Mouse (Mus musculus) gastrocnemius, adult 2 months (tissue): Measurements from ENCODE around the gene Cic. TPM values are rescaled to one million over a fixed set of nuclear protein-coding genes. Genes with fewer than 3 reads are reported as not detected.
A peak's percentile ranks its signal among the peaks of the same experiment; 100 is the strongest.

Experiments used
- DNase-seq: peaks from one replicate; pipeline ENCODE4 v3.0.0; 2022
- H3K27ac ChIP-seq: fragments of 200-600 bp; 2 replicates; pipeline ENCODE4 v1.8.1; 2022; ENCODE audit warnings: mild to moderate bottlenecking
- H3K4me3 ChIP-seq: fragments of 200-600 bp; 2 replicates; pipeline ENCODE4 v1.8.1; 2022; ENCODE audit warnings: mild to moderate bottlenecking, moderate library complexity
- CTCF ChIP-seq: fragments of 200-600 bp; IDR thresholded peaks from 2 replicates; pipeline ENCODE4 v1.8.1; 2022; ENCODE audit warnings: antibody characterized with exemption, mild to moderate bottlenecking, moderate library complexity
- intact Hi-C: fragments of 180-260 bp; cut with DNase I; formaldehyde crosslinking; loops from one replicate; pipeline ENCODE4 v1.15.1; 2025
- total RNA-seq, 2 experiments: library from RNA; stranded (reverse); gene quantifications; 2 replicates each; pipeline ENCODE4 v1.2.3; 2021

Gene Cic
- total RNA-seq, 2 experiments from 2014 or later, result 37.0 to 40.4 TPM

DNA sequence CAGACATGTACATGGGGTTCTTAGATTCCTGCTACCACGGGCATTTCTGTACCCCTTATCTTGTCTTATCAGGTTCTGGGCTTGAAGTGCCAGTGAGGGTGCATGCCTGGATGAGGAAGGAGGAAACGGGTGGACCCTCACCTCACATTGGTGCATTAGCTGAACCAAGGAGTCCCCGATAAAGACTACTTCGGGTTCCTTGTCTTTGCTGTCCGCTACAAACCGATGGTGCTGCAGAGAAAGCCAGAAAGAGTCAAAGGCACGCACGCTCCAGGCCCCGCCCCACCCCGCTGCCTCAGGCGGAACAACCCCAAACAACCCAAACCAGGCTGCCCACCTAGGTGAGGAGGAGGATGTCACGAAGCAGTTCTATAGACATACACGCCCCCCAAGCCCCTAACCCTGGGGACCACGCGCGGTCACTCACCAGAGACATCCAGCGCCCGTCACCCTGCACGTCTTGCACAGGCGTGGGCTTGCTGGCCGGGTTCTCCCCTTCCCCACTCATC lies 29.5 kb downstream of the Cic start:
- Histone ChIP-seq H3K4me3 (peak overlapping the region; percentile 79), H3K27ac (peak overlapping the region; percentile 77; the same call in 1 of the 2 replicates)
- intact Hi-C loops, result no loop called here
- DNase-seq, result peak; percentile 39
- TF ChIP-seq CTCF, result no peak

DNA sequence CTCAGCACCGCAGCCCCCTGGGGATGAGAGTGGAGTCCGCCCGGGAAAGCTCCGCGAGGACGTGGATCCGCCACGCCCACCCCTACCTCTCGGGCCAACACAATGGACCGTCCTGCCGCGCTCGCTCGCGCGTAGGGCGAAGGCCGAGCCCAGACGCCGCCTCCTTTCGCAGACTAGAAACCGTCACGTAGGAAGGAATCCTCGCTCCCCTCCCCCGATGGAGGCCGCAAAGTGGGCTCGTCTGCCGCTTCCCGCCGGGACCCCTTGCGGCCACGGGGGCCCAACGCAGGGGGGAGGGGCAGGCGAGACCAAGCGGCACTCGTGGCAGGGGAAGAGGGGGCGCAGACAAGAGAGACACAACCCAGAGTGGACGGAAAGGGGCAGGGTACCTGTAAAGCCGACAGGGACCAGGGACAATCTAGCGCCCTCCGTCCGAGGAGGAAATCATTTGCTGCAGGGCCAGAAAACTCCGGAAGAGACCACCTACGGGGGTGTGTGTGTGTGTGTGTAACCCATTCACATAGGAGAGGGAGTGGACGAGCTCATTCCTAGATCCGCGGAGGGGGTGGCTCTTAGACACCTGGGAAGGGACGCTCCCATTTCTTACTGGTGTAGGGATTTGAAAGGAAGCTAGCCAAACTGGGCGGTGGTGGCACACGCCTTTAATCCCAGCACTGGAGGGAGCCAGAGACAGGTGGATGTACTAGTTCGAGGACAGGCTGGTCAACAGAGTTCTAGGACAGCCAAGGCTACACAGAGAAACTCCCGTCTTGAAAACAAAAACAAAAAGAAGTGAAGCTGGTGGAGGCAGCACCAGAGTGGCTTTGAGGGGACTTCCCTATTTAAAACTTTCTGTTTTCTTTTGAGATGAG lies 30.2 kb downstream of the Cic start, which contains the start of gene Pafah1b3:
TSS of gene Pafah1b3 (minus strand) at position 533 of the 872 bp plus-strand sequence.
- Histone ChIP-seq H3K4me3 (peak within 1 kb of the TSS; percentile 79), H3K27ac (peak within 1 kb of the TSS; percentile 77)
- peak; percentile 64 for DNase-seq
- peak; percentile 27; the same call in 1 of the 2 replicates for TF ChIP-seq CTCF
- intact Hi-C loops, result no loop called here

DNA sequence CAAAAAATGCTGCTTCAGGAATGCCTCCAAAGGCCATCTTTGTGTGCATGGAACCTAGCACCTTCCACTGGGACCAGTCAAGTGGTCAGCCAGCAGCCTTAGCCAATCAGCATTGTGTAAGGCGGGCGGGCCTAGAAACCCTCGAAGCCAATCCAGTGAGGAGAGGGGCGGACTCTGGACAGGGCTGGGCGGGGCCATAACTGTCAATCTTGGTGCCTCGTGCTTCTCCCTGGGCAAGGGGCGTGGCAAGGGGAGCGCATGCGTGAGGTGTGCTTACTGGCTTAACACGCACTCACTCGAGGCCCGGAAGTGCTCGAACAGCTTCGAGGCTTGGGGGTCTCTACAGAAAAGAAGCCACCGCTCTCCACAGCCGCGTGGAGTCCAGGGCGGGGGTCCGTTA lies 33.6 kb downstream of the Cic start, which contains the start of gene Prr19:
TSS of gene Prr19 (plus strand) at position 349 of the 400 bp plus-strand sequence.
- H3K4me3 ChIP-seq, result no peak within 1 kb of the TSS
- no peak within 1 kb of the TSS for H3K27ac ChIP-seq
- TF ChIP-seq CTCF, result no peak
- intact Hi-C loops, result no loop called here
- peak; percentile 29 for DNase-seq

DNA sequence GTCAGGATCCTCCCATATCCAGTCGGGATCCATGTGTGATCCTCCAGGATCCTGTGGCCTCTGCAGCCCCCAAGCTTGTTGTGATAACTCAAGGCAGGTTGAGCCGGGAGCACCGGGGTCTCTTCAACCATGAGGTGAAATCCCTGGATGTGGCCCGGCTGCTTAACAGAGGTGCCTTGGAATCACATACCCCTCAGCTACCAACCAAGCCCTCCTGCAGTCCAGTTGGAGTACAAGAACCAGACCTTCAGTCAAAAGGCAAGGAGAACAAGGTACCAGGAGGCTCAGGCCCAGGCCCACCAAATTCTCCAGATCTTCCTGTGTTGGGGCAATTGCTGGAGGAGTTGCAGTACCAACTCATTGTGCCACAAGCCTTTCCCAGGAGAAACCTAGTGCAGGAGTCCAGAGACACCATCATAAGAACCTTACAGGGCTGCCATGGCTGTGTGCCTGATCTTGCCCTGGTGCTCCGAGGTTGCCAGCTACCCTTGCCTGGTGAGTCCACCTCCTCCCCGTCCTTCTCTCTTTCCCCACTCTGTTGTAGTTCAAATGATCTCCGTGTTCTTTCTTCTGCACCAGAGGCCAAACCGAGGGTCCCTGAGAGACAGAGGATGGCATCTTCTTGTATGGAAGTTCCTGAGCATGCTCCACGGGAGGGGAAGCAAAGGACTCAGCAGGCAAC lies 35.6 kb downstream of the Cic start:
- peak; percentile 13 for DNase-seq
- intact Hi-C loops, result no loop called here
- H3K4me3 ChIP-seq, result no peak overlapping the region
- TF ChIP-seq CTCF, result no peak
- H3K27ac ChIP-seq, result no peak overlapping the region

DNA sequence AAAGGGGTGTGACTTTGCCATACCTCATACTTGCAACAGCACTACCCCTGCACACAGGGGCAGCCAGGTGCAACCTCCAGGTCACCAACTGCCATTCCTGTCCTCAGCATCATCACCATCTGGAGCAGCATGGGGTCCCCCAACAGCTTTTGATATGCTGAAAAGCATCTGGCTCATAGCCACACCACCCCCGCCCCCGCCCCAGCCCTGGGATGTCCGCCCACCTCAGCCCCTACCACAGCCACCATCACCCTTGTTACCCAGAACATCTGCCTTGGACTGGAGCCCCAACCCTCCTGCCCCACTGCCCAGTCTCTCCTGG lies 36.1 kb downstream of the Cic start:
- DNase-seq, result peak; percentile 12
- H3K4me3 ChIP-seq, result no peak overlapping the region
- intact Hi-C loops, result no loop called here
- TF ChIP-seq CTCF, result no peak
- no peak overlapping the region for H3K27ac ChIP-seq

DNA sequence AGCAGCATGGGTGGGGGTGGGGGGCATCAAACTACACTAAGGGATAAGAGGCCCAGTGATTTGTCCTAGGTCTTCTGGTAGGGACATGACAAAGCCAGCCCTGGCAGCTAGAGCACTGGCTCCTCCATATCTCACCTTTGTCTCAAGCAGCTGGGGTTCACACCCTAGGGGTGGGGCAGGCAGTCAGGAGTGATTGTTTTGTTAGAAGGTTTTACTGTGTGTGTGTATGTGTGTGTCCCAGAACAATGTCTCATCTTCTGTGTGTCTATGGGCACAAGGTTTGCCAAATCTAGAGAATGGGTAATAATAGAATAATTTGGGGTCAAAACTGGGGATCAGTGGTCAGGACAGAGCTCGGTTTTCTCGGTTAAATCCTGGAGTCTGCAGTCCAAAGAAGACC lies 38.0 kb downstream of the Cic start:
- no peak for TF ChIP-seq CTCF
- H3K27ac ChIP-seq, result no peak overlapping the region
- intact Hi-C loops, result no loop called here
- H3K4me3 ChIP-seq, result peak overlapping the region; percentile 73
- DNase-seq, result no peak

DNA sequence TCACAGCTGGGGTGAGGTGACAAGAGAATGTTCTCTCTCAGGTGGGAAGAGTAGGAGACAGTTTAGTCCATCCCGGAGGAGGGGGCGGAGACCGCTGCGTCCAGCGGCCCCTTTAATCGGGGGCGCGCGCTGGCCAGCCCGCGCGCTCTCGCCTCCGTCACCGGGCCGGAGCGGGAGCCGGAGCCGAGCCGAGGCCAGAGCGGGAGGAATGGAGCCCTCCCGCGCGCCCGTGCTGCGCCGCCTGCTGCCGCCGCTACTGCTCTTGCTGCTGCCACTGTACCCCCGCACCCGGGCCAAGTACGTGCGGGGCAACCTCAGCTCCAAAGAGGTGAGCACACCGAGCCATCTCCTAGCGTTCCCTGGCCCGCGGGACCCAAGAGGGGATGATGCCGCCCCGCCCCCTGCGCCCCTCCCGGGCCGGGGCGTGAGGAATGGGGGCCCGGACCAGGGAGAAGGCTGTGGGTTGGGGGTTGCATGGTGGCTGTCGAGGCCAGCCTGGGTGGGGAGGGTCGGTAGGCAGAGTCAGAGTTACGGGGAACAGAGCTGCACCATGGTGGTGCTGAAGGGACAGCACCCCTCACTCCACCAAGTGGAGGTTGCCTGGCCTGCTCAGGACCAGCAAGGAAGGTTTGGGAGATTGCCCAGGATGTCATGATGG lies 38.6 kb downstream of the Cic start, which contains the start of gene Tmem145:
TSS of gene Tmem145 (plus strand) at position 151 of the 658 bp plus-strand sequence.
- DNase-seq, result peak; percentile 49
- no peak within 1 kb of the TSS for H3K27ac ChIP-seq
- intact Hi-C loops, result no loop called here
- peak within 1 kb of the TSS; percentile 73 for H3K4me3 ChIP-seq
- 0 out of 2 replicates have a peak, but pooled peaks have one; percentile 0 for TF ChIP-seq CTCF

DNA sequence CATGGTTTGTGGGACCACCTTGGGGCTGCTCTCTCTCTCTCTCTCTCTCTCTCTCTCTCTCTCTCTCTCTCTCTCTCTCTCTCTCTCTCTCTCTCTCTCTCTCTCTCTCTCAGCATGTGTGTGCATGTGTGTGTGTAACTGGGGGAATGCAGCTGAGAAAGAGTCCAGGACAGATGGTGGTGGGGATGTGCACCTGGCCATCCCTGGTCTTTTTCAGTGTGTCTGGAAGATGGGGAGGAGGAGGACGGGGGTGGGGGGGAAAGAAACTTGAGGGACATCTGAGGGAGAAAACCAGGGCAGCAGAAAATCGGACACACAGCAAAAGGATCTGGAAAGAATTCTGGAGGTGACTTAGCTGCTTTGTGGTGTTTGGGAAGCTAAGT lies 39.1 kb downstream of the Cic start:
- H3K4me3 ChIP-seq, result no peak overlapping the region
- no peak for DNase-seq
- intact Hi-C loops, result no loop called here
- H3K27ac ChIP-seq, result no peak overlapping the region
- no peak for TF ChIP-seq CTCF

DNA sequence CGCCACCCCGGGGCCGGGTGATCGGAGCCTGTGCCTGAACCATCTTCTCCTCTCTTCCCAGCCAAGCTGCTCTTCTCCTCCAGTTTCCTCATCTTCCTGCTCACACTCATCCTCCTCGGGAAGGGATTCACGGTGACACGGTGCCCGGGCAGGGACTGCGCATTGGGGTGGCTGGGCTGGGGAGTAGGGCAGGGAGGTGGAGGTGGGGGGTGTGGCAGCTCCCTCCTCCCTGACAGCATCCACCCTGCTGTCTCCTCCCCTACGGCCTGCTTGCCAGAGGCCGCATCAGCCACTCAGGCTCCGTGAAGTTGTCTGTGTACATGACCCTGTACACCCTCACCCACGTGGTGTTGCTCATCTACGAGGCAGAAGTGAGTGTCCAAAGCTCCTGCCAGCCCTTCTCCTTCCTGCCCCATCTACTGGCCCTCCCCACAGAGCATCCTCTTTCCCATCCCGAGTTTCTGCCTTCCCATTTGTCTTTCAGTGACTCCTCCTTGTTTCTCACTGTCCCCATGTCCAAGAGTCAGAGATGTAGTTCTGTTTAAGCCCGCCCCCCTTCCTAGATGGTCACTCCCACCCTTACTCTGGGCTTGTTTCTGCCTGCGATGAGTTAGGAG lies 41.3 kb downstream of the Cic start:
- H3K4me3 ChIP-seq, result no peak overlapping the region
- intact Hi-C loops, result no loop called here
- no peak for TF ChIP-seq CTCF
- DNase-seq, result peak; percentile 16
- H3K27ac ChIP-seq, result no peak overlapping the region

DNA sequence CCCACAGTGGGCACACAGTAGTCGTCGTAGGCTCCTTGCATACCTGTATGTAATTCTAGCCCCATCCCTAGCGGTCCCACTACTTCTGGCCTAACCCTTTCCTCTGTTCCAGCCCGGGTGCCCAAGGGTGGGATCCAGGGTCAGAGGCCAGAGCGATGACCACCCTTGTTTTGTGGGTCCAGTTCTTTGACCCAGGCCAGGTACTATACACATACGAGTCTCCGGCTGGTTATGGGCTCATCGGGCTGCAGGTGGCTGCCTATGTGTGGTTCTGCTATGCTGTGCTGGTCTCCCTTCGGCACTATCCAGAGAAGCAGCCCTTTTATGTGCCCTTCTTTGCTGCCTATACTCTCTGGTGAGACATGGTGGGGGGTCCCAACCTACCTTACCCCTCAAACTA lies 41.9 kb downstream of the Cic start:
- peak; percentile 10 for DNase-seq
- Histone ChIP-seq H3K27ac (no peak overlapping the region), H3K4me3 (no peak overlapping the region)
- TF ChIP-seq CTCF, result no peak
- intact Hi-C loops, result no loop called here

DNA sequence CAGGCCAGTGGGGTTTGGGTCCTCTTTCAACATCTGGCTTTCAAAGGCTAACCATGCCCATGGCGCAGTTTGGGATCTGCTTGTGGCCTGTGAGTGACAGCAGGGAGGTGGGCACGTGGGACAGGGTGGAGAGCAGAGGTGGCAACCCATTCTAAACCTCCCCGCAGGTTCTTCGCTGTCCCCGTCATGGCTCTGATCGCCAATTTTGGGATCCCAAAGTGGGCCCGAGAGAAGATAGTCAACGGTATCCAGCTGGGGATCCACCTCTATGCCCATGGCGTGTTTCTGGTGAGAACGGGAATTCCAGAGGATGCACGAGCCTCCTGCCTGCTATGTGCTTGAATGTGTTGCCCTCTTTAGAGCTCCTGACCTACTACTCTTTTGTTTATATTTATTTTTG lies 43.7 kb downstream of the Cic start:
- no peak for DNase-seq
- Histone ChIP-seq H3K27ac (no peak overlapping the region), H3K4me3 (no peak overlapping the region)
- TF ChIP-seq CTCF, result no peak
- intact Hi-C loops, result no loop called here

DNA sequence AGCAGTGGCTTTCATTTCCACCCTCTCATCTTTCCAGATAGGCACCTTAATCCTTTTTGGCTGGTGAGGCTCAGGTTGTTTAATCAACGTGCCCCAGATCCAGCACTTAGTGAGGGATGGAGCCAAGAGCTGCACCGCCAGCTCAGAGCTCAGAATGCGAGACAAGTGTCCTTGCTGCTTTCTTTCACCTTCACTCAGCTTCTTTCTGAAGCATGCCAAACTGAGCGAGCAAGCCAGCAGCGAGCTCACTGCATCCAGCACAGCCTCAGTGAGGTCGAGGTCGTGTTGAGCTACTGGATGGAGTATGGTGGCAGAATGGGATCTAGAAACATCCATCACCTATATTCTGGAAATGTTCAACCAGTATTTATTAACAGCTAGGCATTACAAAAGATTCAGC lies 45.8 kb downstream of the Cic start:
- TF ChIP-seq CTCF, result no peak
- no peak for DNase-seq

More for the DNA sequence above, 45.8 kb downstream of the Cic start:
- H3K27ac ChIP-seq, result no peak overlapping the region
- intact Hi-C loops, result loop anchor here (2.0 kb wide), 1 partner anchor 29 kb away; no protein-coding TSS in a partner anchor
- H3K4me3 ChIP-seq, result no peak overlapping the region
